Mouse (Mus musculus) intestine, embryonic 14.5 days (tissue): ENCODE results near the gene Pim1. TPM values are rescaled to one million over a fixed set of nuclear protein-coding genes. Genes with fewer than 3 reads are reported as not detected.

Experiments
- ATAC-seq: fragments of 200-750 bp; cut with Nextera tagmentation; replicated peaks from 2 replicates; pipeline ENCODE4 v1.8.0; 2017; ENCODE audit warnings: low read depth, moderate number of reproducible peaks, moderate TSS enrichment, moderate library complexity; ENCODE audit not compliant: low FRiP score, low TSS enrichment
- DNase-seq: peaks from one replicate; pipeline ENCODE4 v3.0.0-alpha.2; 2018; ENCODE audit warnings: low spot score
- H3K27ac ChIP-seq: fragments of 300-500 bp; sonication (generic); 2 replicates; pipeline ENCODE4 v1.5.1; 2014; ENCODE audit warnings: low read depth, mild to moderate bottlenecking, control low read depth
- H3K27me3 ChIP-seq: fragments of 300-500 bp; sonication (generic); replicated peaks from 2 replicates; pipeline ENCODE4 v1.6.1; 2014; ENCODE audit warnings: low read length, control low read depth; ENCODE audit not compliant: control insufficient read depth, insufficient read depth
- H3K36me3 ChIP-seq: fragments of 300-500 bp; sonication (generic); 2 replicates; pipeline ENCODE4 v1.6.1; 2014; ENCODE audit warnings: low read length, control low read depth; ENCODE audit not compliant: control insufficient read depth, insufficient read depth
- H3K4me1 ChIP-seq: fragments of 300-500 bp; sonication (generic); replicated peaks from 2 replicates; pipeline ENCODE4 v1.6.1; 2014; ENCODE audit warnings: low read length, control low read depth, mixed read lengths; ENCODE audit not compliant: control insufficient read depth, insufficient read depth
- H3K4me2 ChIP-seq: fragments of 300-500 bp; sonication (generic); 2 replicates; pipeline ENCODE4 v1.6.1; 2014; ENCODE audit warnings: low read length
- H3K4me3 ChIP-seq: fragments of 300-500 bp; sonication (generic); 2 replicates; pipeline ENCODE4 v1.5.1; 2014; ENCODE audit warnings: low read depth, low read length, control low read depth, mixed read lengths
- H3K9ac ChIP-seq: fragments of 300-500 bp; sonication (generic); 2 replicates; pipeline ENCODE4 v1.6.1; 2014; ENCODE audit warnings: mild to moderate bottlenecking, low read length
- H3K9me3 ChIP-seq: fragments of 300-500 bp; sonication (generic); 2 replicates; pipeline ENCODE4 v1.6.1; 2016; ENCODE audit warnings: low read length, control low read depth; ENCODE audit not compliant: control insufficient read depth
- WGBS: fragments of 180-500 bp; shearing (Covaris S2); extraction: QIAGEN DNeasy Blood & Tissue Kit; methylation state at CpG from one replicate; pipeline ENCODE4 v1.1.7; 2014; 5-methylcytosine and 5-hydroxymethylcytosine counted together
- polyA plus RNA-seq: library from polyadenylated mRNA; unstranded; fragments of >200 nt; fragmentation: Nextera tagmentation; extraction: Ambion mirVana; gene quantifications from 2 replicates; pipeline ENCODE4 v1.2.1, GENCODE M21; 2014

Gene Pim1
- polyA plus RNA-seq, 1 experiment from 2014 or later: 13.6 TPM

GRCm38 (mm10) chr17:29540426-29540825 lies 49.9 kb downstream of the Pim1 start:
- DNase-seq (no peak), ATAC-seq (no peak)
- no peaks in the 10 kb centered on the region for H3K9me3 ChIP-seq
- no peak overlapping the region for H3K27ac ChIP-seq
- no peaks in the 10 kb centered on the region for H3K27me3 ChIP-seq
- 85% methylated on average over 8 of the region's 8 CpGs for WGBS
- H3K9ac ChIP-seq: no peak overlapping the region
- H3K4me3 ChIP-seq: no peak overlapping the region
- H3K4me2 ChIP-seq: no peak overlapping the region
- no peaks in the 10 kb centered on the region for H3K36me3 ChIP-seq
- no peaks in the 10 kb centered on the region for H3K4me1 ChIP-seq

- Histone ChIP-seq H3K4me3 (no peak overlapping the region), H3K4me1 (no peaks in the 10 kb centered on the region), H3K9ac (no peak overlapping the region), H3K4me2 (no peak overlapping the region), H3K27ac (no peak overlapping the region), H3K36me3 (no peaks in the 10 kb centered on the region), H3K9me3 (no peaks in the 10 kb centered on the region), H3K27me3 (no peaks in the 10 kb centered on the region)
- 62% methylated on average over 14 of the region's 14 CpGs for WGBS
- DNase-seq (no peak), ATAC-seq (no peak)
These were observed 50.9 kb downstream of the Pim1 start for GRCm38 (mm10) chr17:29541419-29541818.

- WGBS: 82% methylated on average over 19 of the region's 19 CpGs
These were observed 52.5 kb downstream of the Pim1 start for GRCm38 (mm10) chr17:29542831-29543690.

GRCm38 (mm10) chr17:29544064-29544463 lies 53.5 kb downstream of the Pim1 start:
- Histone ChIP-seq H3K27me3 (no peaks in the 10 kb centered on the region), H3K27ac (no peak overlapping the region), H3K9ac (no peak overlapping the region), H3K9me3 (no peaks in the 10 kb centered on the region), H3K4me2 (no peak overlapping the region), H3K4me1 (no peaks in the 10 kb centered on the region), H3K36me3 (no peaks in the 10 kb centered on the region), H3K4me3 (no peak overlapping the region)
- no peak for ATAC-seq
- WGBS: 81% methylated on average over 2 of the region's 2 CpGs
- DNase-seq: no peak

More at GRCm38 (mm10) chr17:29542831-29543690, 52.5 kb downstream of the Pim1 start:
- no peak overlapping the region for H3K4me2 ChIP-seq
- ATAC-seq (no peak), DNase-seq (no peak)
- no peak overlapping the region for H3K4me3 ChIP-seq
- no peaks in the 10 kb centered on the region for H3K4me1 ChIP-seq
- no peaks in the 10 kb centered on the region for H3K36me3 ChIP-seq
- no peak overlapping the region for H3K27ac ChIP-seq
- no peaks in the 10 kb centered on the region for H3K27me3 ChIP-seq
- H3K9ac ChIP-seq: no peak overlapping the region
- H3K9me3 ChIP-seq: no peaks in the 10 kb centered on the region

- no peak overlapping the region for H3K9ac ChIP-seq
- no peak overlapping the region for H3K27ac ChIP-seq
- 87% methylated on average over 5 of the region's 5 CpGs for WGBS
- ATAC-seq: no peak
- no peak for DNase-seq
- no peak overlapping the region for H3K4me2 ChIP-seq
- no peaks in the 10 kb centered on the region for H3K9me3 ChIP-seq
- no peak overlapping the region for H3K4me3 ChIP-seq
- peaks cover 1% of the 10 kb centered on the region; the same call in 1 of the 2 replicates for H3K4me1 ChIP-seq
- H3K27me3 ChIP-seq: no peaks in the 10 kb centered on the region
- no peaks in the 10 kb centered on the region for H3K36me3 ChIP-seq
These were observed 54.7 kb downstream of the Pim1 start for GRCm38 (mm10) chr17:29545241-29545640.

Other genes starting within 250 kb of the Pim1 start
- gene Ppil1, start 226.6 kb upstream of the Pim1 start, polyA plus RNA-seq: 165 and 170 TPM in 2 replicates
- 72.4 and 77.4 TPM in 2 replicates for gene BC004004, start 222.0 kb upstream of the Pim1 start, polyA plus RNA-seq
- gene Pi16, start 173.1 kb upstream of the Pim1 start, polyA plus RNA-seq: 0.18 and 0.32 TPM in 2 replicates
- 292 and 324 TPM in 2 replicates for gene Mtch1, start 142.8 kb upstream of the Pim1 start, polyA plus RNA-seq
- gene Fgd2, start 129.8 kb upstream of the Pim1 start, polyA plus RNA-seq: 13.9 and 15.4 TPM in 2 replicates
- gene Gm17657, start 58.9 kb downstream of the Pim1 start, polyA plus RNA-seq: not detected in 2 replicates
- gene Tbc1d22b, start 59.0 kb downstream of the Pim1 start, polyA plus RNA-seq: 13.9 and 14.0 TPM in 2 replicates
- gene Tmem217, start 61.6 kb downstream of the Pim1 start, polyA plus RNA-seq: 0.30 and 0.39 TPM in 2 replicates
- 76.0 and 86.7 TPM in 2 replicates for gene Rnf8, start 124.0 kb downstream of the Pim1 start, polyA plus RNA-seq
- gene Gm28043, start 124.1 kb downstream of the Pim1 start, polyA plus RNA-seq: 2.8 and 3.4 TPM in 2 replicates
- 96.5 and 107 TPM in 2 replicates for gene Cmtr1, start 169.8 kb downstream of the Pim1 start, polyA plus RNA-seq
- gene Ccdc167, start 226.3 kb downstream of the Pim1 start, polyA plus RNA-seq: 16.3 and 16.4 TPM in 2 replicates